ENCODE assay signal across 21 mouse cellular contexts in genomic region chr13:99554466-99554865, GRCm38 (mm10). TPM values are rescaled to one million over a fixed set of nuclear protein-coding genes. Genes with fewer than 3 reads are reported as not detected.
DNase-seq lines count a peak whose midpoint lies in the region; ATAC-seq lines count a peak whose summit lies in the region.
"Had no signal": no experiment of that assay in that cellular context is flagged by ENCODE, and none has a peak within 500 bp of the region (broad histone marks: within the 10 kb centered on the region; RNA-seq: fewer than 3 reads in every experiment).

No protein-coding gene starts in this region.

- 0 out of 2 replicates have a peak overlapping the region, but pooled peaks have one; percentile 14 for H3K27ac ChIP-seq in forebrain, embryonic 14.5 days (ENCODE audit: low read depth, low read length)
- H3K27ac ChIP-seq in forebrain, embryonic 12.5 days = no peak overlapping the region
- H3K27ac ChIP-seq: embryonic facial prominence, embryonic 13.5 days; heart, adult 2 months; heart, embryonic 15.5 days; hindbrain, embryonic 10.5 days; hindbrain, embryonic 14.5 days; intestine, embryonic 15.5 days had no signal

- H3K36me3 ChIP-seq in forebrain, embryonic 14.5 days (ENCODE audit: control insufficient read depth, insufficient read depth, low read length) = no peaks in the 10 kb centered on the region
- H3K36me3 ChIP-seq in forebrain, embryonic 12.5 days (replicated peaks) = no peaks in the 10 kb centered on the region
- H3K36me3 ChIP-seq: embryonic facial prominence, embryonic 13.5 days; forebrain, embryonic 15.5 days; heart, embryonic 15.5 days; hindbrain, embryonic 10.5 days; intestine, embryonic 15.5 days had no signal

- WGBS in forebrain, embryonic 14.5 days = 72% methylated on average over 6 of the region's 6 CpGs
- 87% methylated on average over 6 of the region's 6 CpGs for WGBS in forebrain, embryonic 12.5 days

- intact Hi-C loops in left cerebral cortex, postnatal 25 days (cut with DNase I) = no loop called here

- H3K9ac ChIP-seq in forebrain, embryonic 14.5 days (ENCODE audit: low read length) = no peak overlapping the region
- no peak overlapping the region for H3K9ac ChIP-seq in forebrain, embryonic 12.5 days
- H3K9ac ChIP-seq: embryonic facial prominence, embryonic 13.5 days; forebrain, embryonic 15.5 days; heart, embryonic 15.5 days; hindbrain, embryonic 14.5 days; intestine, embryonic 15.5 days had no signal

- H3K4me2 ChIP-seq in forebrain, embryonic 14.5 days (ENCODE audit: low read length) = no peak overlapping the region
- no peak overlapping the region for H3K4me2 ChIP-seq in forebrain, embryonic 12.5 days
- H3K4me2 ChIP-seq: embryonic facial prominence, embryonic 13.5 days; forebrain, embryonic 15.5 days; heart, embryonic 11.5 days; heart, embryonic 15.5 days; hindbrain, embryonic 14.5 days; intestine, embryonic 15.5 days had no signal

- H3K4me1 ChIP-seq in forebrain, embryonic 14.5 days (ENCODE audit: control insufficient read depth, insufficient read depth, low read length) = peaks cover 14% of the 10 kb centered on the region
- H3K4me1 ChIP-seq in forebrain, embryonic 12.5 days = peaks cover 21% of the 10 kb centered on the region
- H3K4me1 ChIP-seq: intestine, embryonic 15.5 days had no signal

- DNase-seq in forebrain, embryonic 14.5 days (ENCODE audit: low spot score) = no peak
- DNase-seq in cerebellum, adult 11 months = peak; percentile 90
- DNase-seq in cerebellum, adult 8-10 months = peak; percentile 89
- peak; percentile 82 to 90 for DNase-seq in cerebellum, postnatal 14 days
- DNase-seq in T-cell, adult 2 months (ENCODE audit: low spot score) = no peak
- no peak for DNase-seq in left cerebral cortex, postnatal 25 days (ENCODE audit: low spot score in 2 of 2)
- DNase-seq in layer of hippocampus, adult 11-12 months (ENCODE audit: low spot score) = no peak
- DNase-seq: adrenal gland, postnatal 10 days; gastrocnemius, postnatal 10 days; heart, adult 2 months; heart, postnatal 14 days; kidney, adult 18-20 months had no signal

- no peaks in the 10 kb centered on the region for H3K27me3 ChIP-seq in forebrain, embryonic 14.5 days (replicated peaks; ENCODE audit: control insufficient read depth, insufficient read depth, low read length)
- H3K27me3 ChIP-seq in forebrain, embryonic 12.5 days = 0 out of 2 replicates have a peak, but pooled peaks cover 4% of the 10 kb centered on the region
- H3K27me3 ChIP-seq: CH12.LX; embryonic facial prominence, embryonic 13.5 days; forebrain, embryonic 15.5 days; heart, embryonic 15.5 days; intestine, embryonic 15.5 days had no signal

- H3K4me3 ChIP-seq in forebrain, embryonic 14.5 days (ENCODE audit: low read depth, low read length) = no peak overlapping the region
- no peak overlapping the region for H3K4me3 ChIP-seq in forebrain, embryonic 12.5 days (replicated peaks)
- H3K4me3 ChIP-seq: embryonic facial prominence, embryonic 13.5 days; forebrain, embryonic 15.5 days; heart, adult 2 months; heart, embryonic 15.5 days; hindbrain, embryonic 10.5 days; intestine, embryonic 15.5 days had no signal

- H3K9me3 ChIP-seq in forebrain, embryonic 14.5 days (replicated peaks; ENCODE audit: control insufficient read depth, low read length) = no peaks in the 10 kb centered on the region
- no peaks in the 10 kb centered on the region for H3K9me3 ChIP-seq in forebrain, embryonic 12.5 days
- H3K9me3 ChIP-seq: embryonic facial prominence, embryonic 13.5 days; forebrain, embryonic 15.5 days; heart, embryonic 15.5 days; hindbrain, embryonic 10.5 days; intestine, embryonic 15.5 days had no signal

- no peak for ATAC-seq in forebrain, embryonic 14.5 days
- ATAC-seq in forebrain, embryonic 12.5 days (ENCODE audit: low FRiP score) = no peak
- ATAC-seq: forebrain, embryonic 15.5 days; intestine, embryonic 15.5 days had no signal

RNA-seq across cellular contexts. Expression of gene Map1b, which starts 38.1 kb away (rescaled TPM):
- 1,380 and 2,008 TPM in 2 replicates for polyA plus RNA-seq in forebrain, embryonic 14.5 days (2014; fragmentation: Nextera tagmentation; extraction: Ambion mirVana)
- polyA plus RNA-seq in forebrain, embryonic 12.5 days (2016; fragmentation: Nextera tagmentation; extraction: Ambion mirVana) = 1,306 and 1,372 TPM in 2 replicates
- 100 to 1,000 TPM; 586 to 625 TPM for total RNA-seq in left cerebral cortex, postnatal 25 days (2021)

Comparison
In these comparisons a context has a peak if more than half of its experiments do, and no peak if none do; other contexts are left out.
1. DNase-seq: peak in cerebellum, adult 11 months (single experiment), cerebellum, adult 8-10 months (single experiment) and cerebellum, postnatal 14 days (2 of 2); none in forebrain, embryonic 14.5 days (single experiment), T-cell, adult 2 months (single experiment), left cerebral cortex, postnatal 25 days (0 of 2) and layer of hippocampus, adult 11-12 months (single experiment).